Mouse (Mus musculus) right cerebral cortex, postnatal 10 days (tissue): ENCODE measurements around the gene Ssxa1.
"Not testable (repeated sequence)": the region's sequence is repeated elsewhere in the genome, so short reads cannot be mapped to it uniquely, and the experiment has no call there.

Experiments
- DNase-seq, 2 experiments: peaks; one replicate each; pipeline ENCODE4 v3.0.0; 2021; ENCODE audit warnings: low spot score in 2 of 2

The Ssxa1 gene

GRCm38 (mm10) chrX:21115520-21115919, at the start of gene Ssxa1:
Gene Ssxa1, plus strand, starts transcription at chrX:21115820.
- DNase-seq, result no peak

GRCm38 (mm10) chrX:21068106-21068505, 47.5 kb upstream of the Ssxa1 start, which contains the start of gene Spaca5:
Gene Spaca5, plus strand, starts transcription at chrX:21068406.
- DNase-seq, result no peak

- peak in 1 of 2 experiments; percentile 11 for DNase-seq
Observed at GRCm38 (mm10) chrX:21088645-21088982, 27.0 kb upstream of the Ssxa1 start.

- DNase-seq, result peak; percentile 83 to 84
Observed at GRCm38 (mm10) chrX:21088983-21089866, 26.4 kb upstream of the Ssxa1 start, which contains the start of gene Zfp300. Gene Zfp300, minus strand, starts transcription at chrX:21089527.

GRCm38 (mm10) chrX:21089867-21090239, 25.8 kb upstream of the Ssxa1 start:
- peak in 1 of 2 experiments; percentile 22 for DNase-seq

- DNase-seq, result not testable (repeated sequence)
Observed at GRCm38 (mm10) chrX:21146675-21147074, 31.1 kb downstream of the Ssxa1 start.
